Mouse (Mus musculus) intestine, postnatal 0 days (tissue): ENCODE results near the gene Swt1. TPM values are rescaled to one million over a fixed set of nuclear protein-coding genes. Genes with fewer than 3 reads are reported as not detected.
"Not testable (repeated sequence)": the region's sequence is repeated elsewhere in the genome, so short reads cannot be mapped to it uniquely, and the experiment has no call there.

Experiments used
- ATAC-seq: fragments of 200-750 bp; cut with Nextera tagmentation; 2 replicates; pipeline ENCODE4 v1.8.0; 2017; ENCODE audit warnings: mild to moderate bottlenecking, moderate TSS enrichment, moderate library complexity
- H3K27ac ChIP-seq: fragments of 300-500 bp; sonication (generic); 2 replicates; pipeline ENCODE4 v1.5.1; 2014; ENCODE audit warnings: mild to moderate bottlenecking, low read depth, low read length, moderate library complexity
- H3K27me3 ChIP-seq: fragments of 300-500 bp; sonication (generic); replicated peaks from 2 replicates; pipeline ENCODE4 v1.6.1; 2014; ENCODE audit warnings: low read length, mixed read lengths; ENCODE audit not compliant: control insufficient read depth, insufficient read depth
- H3K36me3 ChIP-seq: fragments of 300-500 bp; sonication (generic); 2 replicates; pipeline ENCODE4 v1.6.1; 2014; ENCODE audit warnings: mild to moderate bottlenecking, moderate library complexity; ENCODE audit not compliant: control insufficient read depth, insufficient read depth
- H3K4me1 ChIP-seq: fragments of 300-500 bp; sonication (generic); replicated peaks from 2 replicates; pipeline ENCODE4 v1.6.1; 2014; ENCODE audit warnings: antibody characterized with exemption, low read length, mixed read lengths; ENCODE audit not compliant: control insufficient read depth, insufficient read depth
- H3K4me2 ChIP-seq: fragments of 300-500 bp; sonication (generic); replicated peaks from 2 replicates; pipeline ENCODE4 v1.6.1; 2014; ENCODE audit warnings: low read depth, mild to moderate bottlenecking, moderate library complexity
- H3K4me3 ChIP-seq: fragments of 300-500 bp; sonication (generic); 2 replicates; pipeline ENCODE4 v1.5.1; 2014; ENCODE audit warnings: low read depth, low read length
- H3K9ac ChIP-seq: fragments of 300-500 bp; sonication (generic); 2 replicates; pipeline ENCODE4 v1.6.1; 2014; ENCODE audit warnings: mild to moderate bottlenecking, low read depth, low read length
- H3K9me3 ChIP-seq: fragments of 300-500 bp; sonication (generic); 2 replicates; pipeline ENCODE4 v1.6.1; 2016; ENCODE audit warnings: mixed run types; ENCODE audit not compliant: control insufficient read depth
- CTCF ChIP-seq: sonication (generic); IDR thresholded peaks from 2 replicates; pipeline ENCODE4 v1.5.1; 2016; ENCODE audit warnings: low read depth, mild to moderate bottlenecking, control low read depth, antibody characterized with exemption, moderate library complexity
- WGBS: fragments of 180-500 bp; shearing (Covaris S2); extraction: QIAGEN DNeasy Blood & Tissue Kit; methylation state at CpG from one replicate; pipeline ENCODE4 v1.1.7; 2014; 5-methylcytosine and 5-hydroxymethylcytosine counted together
- polyA plus RNA-seq: library from polyadenylated mRNA; unstranded; fragments of >200 nt; fragmentation: Nextera tagmentation; extraction: Ambion mirVana; gene quantifications from 2 replicates; pipeline ENCODE4 v1.2.1, GENCODE M21; 2015

Gene Swt1
- 56.7 and 66.5 TPM in 2 replicates for polyA plus RNA-seq

DNA sequence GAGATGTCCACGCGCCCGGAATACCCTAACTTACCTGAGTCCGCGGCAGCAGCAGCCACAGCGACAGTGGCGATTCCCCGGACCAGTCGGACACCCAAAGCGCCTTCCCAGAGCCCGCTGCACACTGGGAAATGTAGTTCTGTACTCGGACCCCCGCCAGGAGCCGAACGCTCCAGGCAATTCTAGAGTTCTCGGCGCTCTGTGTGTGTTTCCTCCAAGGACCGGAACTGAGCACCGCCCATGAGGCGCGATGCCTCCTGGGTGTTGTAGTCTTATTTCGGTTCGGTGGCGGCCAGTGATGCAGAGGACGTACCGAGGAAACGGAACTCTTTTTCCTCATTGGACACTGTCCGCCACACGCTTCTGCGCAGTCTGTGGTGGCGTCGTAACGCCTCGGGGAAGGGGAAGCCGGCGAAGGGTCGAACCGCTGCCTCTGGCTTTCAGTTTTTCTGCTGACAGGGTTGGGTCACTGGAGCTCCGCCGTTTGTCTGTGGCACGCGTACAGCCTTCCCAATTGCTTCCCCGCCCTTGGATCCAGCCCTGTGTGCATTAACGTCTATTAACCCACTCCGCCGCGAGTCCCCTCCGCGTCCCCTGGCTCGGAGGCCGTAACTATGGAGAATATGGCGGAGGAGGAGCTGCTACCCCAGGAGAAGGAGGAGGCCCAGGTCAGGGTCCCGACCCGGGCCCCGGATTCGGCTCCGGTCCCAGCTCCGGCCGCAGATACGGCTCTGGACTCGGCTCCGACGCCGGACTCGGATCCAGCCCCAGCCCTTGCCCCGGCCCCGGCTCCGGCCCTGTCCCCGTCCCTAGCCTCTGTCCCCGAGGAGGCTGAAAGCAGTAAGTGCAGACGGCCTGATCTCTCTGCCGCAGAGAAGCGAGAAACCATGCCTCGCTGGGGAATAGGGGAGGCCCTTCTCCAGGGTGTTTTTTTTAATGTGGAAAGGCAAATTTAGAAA, at the start of gene Swt1, which contains the start of gene Trmt1l:
Swt1 (minus strand) TSS at position 193 of the 959 bp plus-strand sequence.
Trmt1l (plus strand) TSS at position 280 of the 959 bp plus-strand sequence.
- WGBS: under 1% methylated on average over 73 of the region's 74 CpGs

DNA sequence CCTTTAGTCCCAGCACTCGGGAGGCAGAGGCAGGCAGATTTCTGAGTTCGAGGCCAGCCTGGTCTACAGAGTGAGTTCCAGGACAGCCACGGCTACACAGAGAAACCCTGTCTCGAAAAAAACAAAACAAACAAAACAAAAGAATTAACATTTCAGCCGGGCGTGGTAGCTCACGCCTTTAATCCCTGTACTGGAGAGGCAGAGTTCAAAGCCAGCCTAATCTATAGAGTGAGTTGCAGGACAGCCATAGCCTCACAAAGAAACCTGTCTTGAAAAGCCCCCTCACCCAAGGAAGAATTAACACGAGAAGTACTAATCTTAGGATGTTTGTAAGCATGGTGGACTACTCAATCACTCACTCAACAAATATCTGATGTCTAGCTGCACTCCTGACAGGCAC, 44.1 kb upstream of the Swt1 start:
- not testable (repeated sequence) for H3K27ac ChIP-seq, ATAC-seq, H3K9me3 ChIP-seq, H3K27me3 ChIP-seq, H3K4me3 ChIP-seq, H3K9ac ChIP-seq, H3K4me2 ChIP-seq, H3K4me1 ChIP-seq
- H3K36me3 ChIP-seq: peaks cover 69% of the 10 kb centered on the region
- WGBS: 93% methylated on average over 8 of the region's 8 CpGs

More for the DNA sequence above, at the start of gene Swt1, which contains the start of gene Trmt1l:
- peak within 1 kb of the TSS; percentile 94 for H3K4me3 ChIP-seq
- no peaks in the 10 kb centered on the region for H3K9me3 ChIP-seq
- TF ChIP-seq CTCF: no peak
- H3K4me2 ChIP-seq: peak within 1 kb of the TSS; percentile 72
- peak; percentile 99 for ATAC-seq
- H3K27me3 ChIP-seq: no peaks in the 10 kb centered on the region
- no peaks in the 10 kb centered on the region; the same call in 1 of the 2 replicates for H3K36me3 ChIP-seq
- no peaks in the 10 kb centered on the region for H3K4me1 ChIP-seq
- peak within 1 kb of the TSS; percentile 100 for H3K27ac ChIP-seq
- peak within 1 kb of the TSS; percentile 98 for H3K9ac ChIP-seq

- H3K9me3 ChIP-seq: no peaks in the 10 kb centered on the region
- peaks cover 62% of the 10 kb centered on the region for H3K36me3 ChIP-seq
- no peak overlapping the region for H3K27ac ChIP-seq
- TF ChIP-seq CTCF: no peak
- 59% methylated on average over 7 of the region's 7 CpGs for WGBS
- H3K9ac ChIP-seq: no peak overlapping the region
- H3K4me1 ChIP-seq: no peaks in the 10 kb centered on the region
- ATAC-seq: no peak
- no peak overlapping the region for H3K4me2 ChIP-seq
- no peak overlapping the region for H3K4me3 ChIP-seq
- H3K27me3 ChIP-seq: no peaks in the 10 kb centered on the region
These were observed 43.2 kb upstream of the Swt1 start for GRCm38 (mm10) chr1:151471429-151471828.

GRCm38 (mm10) chr1:151466571-151466970, 38.3 kb upstream of the Swt1 start:
- ATAC-seq: no peak
- no peaks in the 10 kb centered on the region for H3K9me3 ChIP-seq
- no peak for TF ChIP-seq CTCF
- H3K4me3 ChIP-seq: no peak overlapping the region
- no peaks in the 10 kb centered on the region for H3K4me1 ChIP-seq
- no peak overlapping the region for H3K9ac ChIP-seq
- no peak overlapping the region for H3K27ac ChIP-seq
- H3K36me3 ChIP-seq: peaks cover 18% of the 10 kb centered on the region
- 71% methylated on average over 4 of the region's 4 CpGs for WGBS
- H3K4me2 ChIP-seq: no peak overlapping the region
- no peaks in the 10 kb centered on the region for H3K27me3 ChIP-seq

DNA sequence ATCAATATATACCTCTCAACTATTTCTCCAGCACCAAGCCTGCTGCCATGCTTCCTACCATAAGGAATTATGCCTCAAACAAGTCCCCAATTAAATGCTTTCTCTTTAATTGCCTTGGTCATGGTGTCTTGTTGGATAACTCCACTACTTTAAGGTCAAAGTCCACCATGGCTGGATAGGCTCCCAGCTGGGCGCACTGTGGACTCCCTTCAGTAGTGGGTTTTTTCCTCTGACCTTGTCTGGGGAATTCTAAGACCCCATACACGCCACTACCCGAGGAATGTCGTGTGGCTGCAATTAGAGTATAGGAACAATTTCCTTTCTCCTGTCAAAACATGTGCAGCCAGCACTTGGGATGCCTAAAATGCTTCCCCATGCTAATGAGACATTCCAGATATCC, 36.7 kb upstream of the Swt1 start:
- no peak overlapping the region for H3K4me2 ChIP-seq
- H3K27me3 ChIP-seq: no peaks in the 10 kb centered on the region
- ATAC-seq: no peak
- H3K27ac ChIP-seq: no peak overlapping the region
- no peaks in the 10 kb centered on the region for H3K9me3 ChIP-seq
- H3K4me3 ChIP-seq: no peak overlapping the region
- WGBS: 68% methylated on average over 4 of the region's 4 CpGs
- TF ChIP-seq CTCF: no peak
- H3K36me3 ChIP-seq: peaks cover 10% of the 10 kb centered on the region; the same call in 1 of the 2 replicates
- H3K4me1 ChIP-seq: no peaks in the 10 kb centered on the region
- no peak overlapping the region for H3K9ac ChIP-seq

- Histone ChIP-seq H3K4me1 (no peaks in the 10 kb centered on the region), H3K9me3 (no peaks in the 10 kb centered on the region), H3K4me3 (no peak overlapping the region), H3K4me2 (no peak overlapping the region), H3K27ac (no peak overlapping the region), H3K36me3 (peaks cover 25% of the 10 kb centered on the region), H3K9ac (no peak overlapping the region), H3K27me3 (no peaks in the 10 kb centered on the region)
- 84% methylated on average over 9 of the region's 9 CpGs for WGBS
- TF ChIP-seq CTCF: peak; percentile 50
- no peak for ATAC-seq
These were observed 33.0 kb upstream of the Swt1 start for GRCm38 (mm10) chr1:151461265-151461664.
